ENCODE assay signal across 8 mouse cellular contexts in the genomic region with DNA sequence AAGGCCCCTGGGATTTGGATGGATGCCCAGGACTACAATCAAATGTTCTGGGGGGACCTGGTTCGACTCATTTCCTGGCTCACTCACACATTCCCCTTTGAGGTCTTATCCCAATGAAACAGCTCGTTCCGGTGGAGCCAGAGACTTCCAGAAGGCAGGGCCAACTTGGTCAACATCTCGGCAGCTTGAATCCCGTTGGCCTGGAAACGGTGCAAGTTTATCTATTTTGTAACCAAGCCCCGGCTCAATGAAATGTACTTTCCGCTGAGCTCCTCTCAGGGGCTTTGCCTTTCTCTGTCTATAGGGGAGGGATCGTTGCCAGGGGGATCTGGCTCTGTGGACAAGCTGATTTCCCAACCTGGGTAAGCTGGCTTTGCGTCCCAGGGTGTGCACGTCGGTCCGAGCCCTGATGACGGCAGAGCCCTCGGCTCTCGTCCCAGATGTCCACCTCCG.
DNase-seq lines count a peak whose midpoint lies in the region; ATAC-seq and TF ChIP-seq lines count a peak whose summit lies in the region.

No protein-coding gene starts in this region.

- 0 out of 2 replicates have a peak overlapping the region, but pooled peaks have one; percentile 1 for H3K4me2 ChIP-seq in kidney, postnatal 0 days (ENCODE audit: low read length)
- H3K4me2 ChIP-seq in midbrain, embryonic 16.5 days (ENCODE audit: low read length) = no peak overlapping the region

- intact Hi-C loops in left cerebral cortex, postnatal 4 days (cut with DNase I) = no loop called here

- no peak for TF ChIP-seq CTCF in kidney, postnatal 0 days (IDR thresholded peaks at IDR 0.05; ENCODE audit: low read depth)

- no peak for ATAC-seq in kidney, postnatal 0 days (replicated peaks; ENCODE audit: low FRiP score, low read depth)
- peak; percentile 74 for ATAC-seq in midbrain, embryonic 16.5 days
- no peak for ATAC-seq in megakaryocyte progenitor cell, adult 5-6 weeks (replicated peaks; ENCODE audit: poor library complexity)

- no peaks in the 10 kb centered on the region for H3K9me3 ChIP-seq in kidney, postnatal 0 days (replicated peaks; ENCODE audit: low read length)
- no peaks in the 10 kb centered on the region for H3K9me3 ChIP-seq in heart, embryonic 10.5 days
- H3K9me3 ChIP-seq in midbrain, embryonic 16.5 days (replicated peaks; ENCODE audit: control insufficient read depth, low read length, poor library complexity, severe bottlenecking) = no peaks in the 10 kb centered on the region

- WGBS in kidney, postnatal 0 days = 35% methylated on average over 17 of the region's 17 CpGs
- 59% methylated on average over 17 of the region's 17 CpGs for WGBS in heart, embryonic 10.5 days
- 24% methylated on average over 17 of the region's 17 CpGs for WGBS in midbrain, embryonic 16.5 days

- no peak overlapping the region for H3K4me3 ChIP-seq in kidney, postnatal 0 days (replicated peaks; ENCODE audit: low read depth, low read length)
- H3K4me3 ChIP-seq in heart, embryonic 10.5 days = no peak overlapping the region
- H3K4me3 ChIP-seq in midbrain, embryonic 16.5 days (ENCODE audit: low read depth, low read length) = no peak overlapping the region

- no peaks in the 10 kb centered on the region for H3K36me3 ChIP-seq in kidney, postnatal 0 days (ENCODE audit: insufficient read depth, low read length)
- no peaks in the 10 kb centered on the region for H3K36me3 ChIP-seq in heart, embryonic 10.5 days
- no peaks in the 10 kb centered on the region for H3K36me3 ChIP-seq in midbrain, embryonic 16.5 days (ENCODE audit: control insufficient read depth, insufficient read depth, low read length)

- no peak overlapping the region for H3K27ac ChIP-seq in kidney, postnatal 0 days
- peak overlapping the region; percentile 31; the same call in 1 of the 2 replicates for H3K27ac ChIP-seq in heart, embryonic 10.5 days
- H3K27ac ChIP-seq in midbrain, embryonic 16.5 days (ENCODE audit: low read length) = peak overlapping the region; percentile 40; the same call in 1 of the 2 replicates

- no peak overlapping the region for H3K9ac ChIP-seq in kidney, postnatal 0 days (ENCODE audit: low read depth, low read length)
- H3K9ac ChIP-seq in midbrain, embryonic 16.5 days (ENCODE audit: low read depth, low read length) = no peak overlapping the region

- H3K27me3 ChIP-seq in kidney, postnatal 0 days (ENCODE audit: insufficient read depth, low read length) = 0 out of 2 replicates have a peak, but pooled peaks cover 4% of the 10 kb centered on the region
- no peaks in the 10 kb centered on the region for H3K27me3 ChIP-seq in heart, embryonic 10.5 days (ENCODE audit: insufficient read depth, poor library complexity, severe bottlenecking)
- no peaks in the 10 kb centered on the region for H3K27me3 ChIP-seq in midbrain, embryonic 16.5 days (ENCODE audit: control insufficient read depth, insufficient read depth, low read depth, low read length)

- peak; percentile 78 for DNase-seq in kidney, postnatal 0 days (ENCODE audit: low spot score)
- no peak for DNase-seq in kidney, adult 11 months
- DNase-seq in brain, embryonic 18.5 days (ENCODE audit: low read depth, low spot score) = peak; percentile 60
- no peak for DNase-seq in heart, embryonic 10.5 days (ENCODE audit: low spot score)
- peak; percentile 63 for DNase-seq in left cerebral cortex, postnatal 4 days
- DNase-seq in thymus, postnatal 4 days = no peak

- peaks cover 22% of the 10 kb centered on the region; the same call in 1 of the 2 replicates for H3K4me1 ChIP-seq in kidney, postnatal 0 days (replicated peaks; ENCODE audit: insufficient read depth, low read length)
- H3K4me1 ChIP-seq in heart, embryonic 10.5 days = peaks cover 53% of the 10 kb centered on the region
- peaks cover 22% of the 10 kb centered on the region for H3K4me1 ChIP-seq in midbrain, embryonic 16.5 days (ENCODE audit: control insufficient read depth, insufficient read depth, low read length)

Comparison
In these comparisons a context has a peak if more than half of its experiments do, and no peak if none do; other contexts are left out.
1. DNase-seq: peak in kidney, postnatal 0 days (single experiment), brain, embryonic 18.5 days (single experiment) and left cerebral cortex, postnatal 4 days (single experiment); none in kidney, adult 11 months (single experiment), heart, embryonic 10.5 days (single experiment) and thymus, postnatal 4 days (single experiment).